Mouse (Mus musculus): ENCODE data around the gene Zhx3.
A peak's percentile ranks its signal among the peaks of the same experiment; 100 is the strongest.

Gene Zhx3

GRCm38 (mm10) chr2:160881462-160882101 is 8.8 kb upstream of the Zhx3 start:
- no peak for DNase-seq

GRCm38 (mm10) chr2:160880453-160881195 is 7.8 kb upstream of the Zhx3 start, which contains the start of gene Lpin3:
Lpin3 (plus strand) TSS chr2:160880670.
- peak; percentile 57 for DNase-seq

- no peak for DNase-seq
Measured at GRCm38 (mm10) chr2:160876115-160876514, 3.3 kb upstream of the Zhx3 start.

GRCm38 (mm10) chr2:160874231-160874877 is 1.6 kb upstream of the Zhx3 start:
- DNase-seq, result peak; percentile 44

GRCm38 (mm10) chr2:160872395-160872794 is 403 bp downstream of the Zhx3 start:
- peak; percentile 55 for DNase-seq

- no peak for DNase-seq
Measured at GRCm38 (mm10) chr2:160871310-160871709, 1.5 kb downstream of the Zhx3 start.

DNA sequence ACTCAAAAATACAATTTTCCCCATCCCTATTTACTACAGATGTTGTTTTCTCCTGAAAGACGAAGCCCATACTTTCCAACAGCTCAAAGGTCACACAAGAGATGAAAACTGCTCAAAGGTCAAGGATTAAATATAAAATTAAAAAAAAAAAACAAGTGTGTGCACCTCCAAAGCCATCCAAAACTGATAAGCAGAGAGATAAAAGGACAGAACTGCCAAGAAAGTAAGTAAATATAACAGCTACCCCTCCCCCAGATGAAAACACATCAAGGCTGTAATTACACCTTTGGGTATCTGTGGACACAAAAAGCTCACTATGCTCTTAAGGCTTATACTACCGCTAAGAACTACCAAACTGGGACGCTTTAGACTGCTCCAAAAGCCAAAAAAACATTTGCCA is 3.4 kb downstream of the Zhx3 start:
- no peak for DNase-seq

DNA sequence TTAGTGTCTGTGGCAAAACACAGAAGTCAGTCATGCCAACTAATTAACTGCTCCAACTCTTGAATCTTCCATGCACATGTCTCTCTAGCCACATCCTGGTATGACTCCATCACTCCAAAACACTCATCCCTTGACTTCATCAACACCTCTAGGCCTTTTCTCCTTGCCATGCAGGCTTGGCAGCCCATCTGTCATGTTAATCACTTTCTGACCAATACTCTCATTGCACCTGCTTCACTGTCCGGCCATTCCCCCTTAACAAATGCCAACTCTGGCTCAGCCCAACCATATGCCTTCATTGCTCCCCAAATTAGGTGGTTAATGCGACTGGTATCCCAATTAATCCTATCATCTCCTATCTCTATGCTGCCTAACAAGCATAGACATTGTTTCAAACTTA is 7.5 kb downstream of the Zhx3 start:
- no peak for DNase-seq

DNA sequence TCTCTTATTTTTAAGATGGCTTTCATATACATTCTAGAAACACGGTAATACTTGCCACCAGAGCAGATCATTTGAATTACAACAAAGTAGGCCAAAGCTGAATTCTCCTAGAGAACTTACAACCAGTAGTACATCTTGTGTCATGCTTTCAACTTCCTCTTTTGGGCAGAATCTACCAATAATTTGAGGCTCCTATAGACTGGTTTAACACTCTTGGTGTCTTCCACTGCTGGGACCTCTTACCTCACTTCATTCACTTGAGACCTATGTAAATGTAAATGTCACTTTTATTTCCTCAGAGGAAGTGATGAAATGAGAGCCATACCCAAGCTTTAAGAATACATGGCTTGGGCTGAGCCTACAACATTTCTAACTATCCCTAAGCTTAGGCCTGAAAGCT is 8.7 kb downstream of the Zhx3 start:
- no peak for DNase-seq

GRCm38 (mm10) chr2:160860363-160860762 is 12.4 kb downstream of the Zhx3 start:
- DNase-seq, result no peak

- no peak for DNase-seq
Measured at GRCm38 (mm10) chr2:160856359-160857102, 16.3 kb downstream of the Zhx3 start.

- DNase-seq, result no peak
Measured at GRCm38 (mm10) chr2:160854687-160855086, 18.1 kb downstream of the Zhx3 start.

DNA sequence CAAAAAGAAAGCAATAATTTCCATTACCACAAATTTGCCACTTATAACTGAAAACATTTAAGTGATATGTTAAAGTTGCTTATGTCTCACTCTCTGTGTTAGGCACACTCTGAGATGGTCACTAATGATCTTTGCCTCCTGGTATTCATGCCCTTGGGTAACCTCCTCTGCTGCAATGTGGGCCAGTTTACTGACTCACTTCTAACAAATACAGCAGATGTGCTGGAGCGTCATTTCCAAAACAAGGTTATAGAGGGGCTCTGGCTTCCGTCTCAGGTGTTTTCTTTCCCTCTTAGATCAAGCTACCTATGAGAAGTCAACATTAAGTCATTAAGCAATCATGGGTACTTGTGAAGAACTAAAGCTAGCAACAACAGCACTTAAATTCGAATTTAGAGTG is 22.4 kb downstream of the Zhx3 start:
- DNase-seq, result no peak

- DNase-seq, result no peak
Measured at GRCm38 (mm10) chr2:160849617-160850240, 23.1 kb downstream of the Zhx3 start.

DNA sequence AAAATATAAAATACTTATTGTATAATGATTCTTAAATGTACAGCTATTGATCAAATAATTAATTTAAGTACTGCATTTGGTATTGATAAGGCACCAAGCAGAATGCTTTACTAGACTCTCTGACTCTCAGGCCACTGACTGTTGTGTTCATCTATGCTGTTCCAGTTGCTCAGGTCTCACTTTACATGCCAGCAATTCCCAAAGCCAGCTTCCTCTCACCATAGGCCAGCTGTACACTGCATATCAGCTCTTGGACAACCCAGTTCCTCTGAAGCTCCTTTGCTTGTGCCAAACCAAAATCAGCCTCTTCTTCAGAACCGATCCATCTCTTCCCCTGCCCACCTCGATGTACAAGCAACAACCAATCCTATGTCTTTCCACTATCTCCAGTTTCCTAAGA is 24.6 kb downstream of the Zhx3 start:
- no peak for DNase-seq

DNA sequence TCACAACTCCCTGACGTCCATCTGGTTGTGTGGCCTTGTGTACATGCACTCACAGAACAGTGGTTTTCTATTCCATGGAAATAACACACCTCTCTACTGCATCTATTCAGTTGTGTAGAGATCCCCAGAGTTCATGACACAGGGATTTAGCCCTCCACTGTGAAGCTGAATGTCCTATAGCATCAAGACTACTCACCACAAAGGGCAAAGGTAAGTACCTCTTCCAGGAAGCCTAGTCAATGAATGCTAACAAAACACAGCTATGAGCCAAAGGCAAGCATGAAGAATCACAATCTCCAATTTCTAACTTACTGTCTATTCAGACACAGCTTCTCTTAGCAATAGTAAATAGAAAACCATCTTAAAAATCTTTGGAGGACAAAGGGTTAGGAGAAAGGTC is 25.1 kb downstream of the Zhx3 start:
- peak; percentile 48 for DNase-seq

GRCm38 (mm10) chr2:160840838-160841237 is 32.0 kb downstream of the Zhx3 start:
- DNase-seq, result no peak

DNA sequence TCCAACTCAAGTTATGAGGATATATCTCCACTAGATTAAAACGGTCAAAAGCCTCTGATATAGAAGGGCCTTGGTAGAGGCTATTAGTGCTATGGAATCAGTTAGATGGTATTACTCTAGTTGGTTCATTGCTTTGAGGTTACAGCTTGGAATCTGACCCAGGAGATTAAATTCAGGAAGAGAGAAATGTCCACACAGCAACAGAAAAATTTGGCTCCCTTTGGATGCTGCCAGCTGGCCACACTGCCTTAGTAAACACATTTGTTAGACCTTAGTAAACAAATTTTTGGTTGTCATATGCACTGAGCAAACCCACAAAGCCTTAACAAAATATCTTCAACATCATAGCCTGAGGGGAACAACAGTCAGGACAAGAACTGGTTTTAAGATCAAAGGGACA is 62.0 kb downstream of the Zhx3 start:
- DNase-seq, result no peak

GRCm38 (mm10) chr2:160810376-160810775 is 62.4 kb downstream of the Zhx3 start:
- no peak for DNase-seq

- DNase-seq, result peak; percentile 83
Measured at GRCm38 (mm10) chr2:160806091-160806521, 66.7 kb downstream of the Zhx3 start.

- DNase-seq, result peak; percentile 75
Measured at GRCm38 (mm10) chr2:160804794-160805527, 67.8 kb downstream of the Zhx3 start.

GRCm38 (mm10) chr2:160802326-160802725 is 70.5 kb downstream of the Zhx3 start:
- DNase-seq, result no peak
